Mouse (Mus musculus): ENCODE measurements around the gene Noct. TPM values are rescaled to one million over a fixed set of nuclear protein-coding genes. Genes with fewer than 3 reads are reported as not detected.

The Noct gene
- total and polyA plus RNA-seq, 3 experiments = 17.8 to 26.7 TPM; not detected in 1

DNA sequence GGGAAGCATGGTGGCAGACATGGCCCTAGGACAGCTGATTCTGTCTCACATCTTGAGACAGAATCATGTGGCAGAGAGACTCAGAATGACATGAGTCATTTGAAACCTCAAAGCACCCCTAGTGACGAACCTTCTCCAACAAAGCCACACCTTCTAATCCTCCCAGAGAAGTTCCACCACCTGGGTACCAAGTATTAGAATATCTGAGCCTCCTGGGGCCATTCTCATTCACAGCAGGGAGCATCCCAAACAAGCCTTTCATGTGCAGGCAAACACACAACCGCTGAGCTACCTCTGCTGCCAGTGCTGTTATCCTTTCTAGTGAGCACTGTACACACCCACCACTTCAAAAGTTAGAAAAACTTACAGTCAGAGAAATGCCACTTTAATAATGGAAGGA lies 70.0 kb downstream of the Noct start:
- H3K36me3 ChIP-seq (ENCODE audit: control insufficient read depth in 1 of 2, insufficient read depth in 2 of 2, low read length in 2 of 2) = peaks cover 3 to 7% of the 10 kb centered on the region in 2 experiments
- H3K79me2 ChIP-seq (ENCODE audit: control insufficient read depth, insufficient read depth, low read length, poor library complexity) = no peaks in the 10 kb centered on the region
- no peak overlapping the region for H3K27ac ChIP-seq (ENCODE audit: control insufficient read depth, low read depth, low read length)
- H3K9me3 ChIP-seq (replicated peaks; ENCODE audit: insufficient read depth, low read length) = no peaks in the 10 kb centered on the region
- H3K27me3 ChIP-seq (ENCODE audit: control insufficient read depth in 1 of 2, insufficient read depth in 2 of 2, low read length in 2 of 2) = no peaks in the 10 kb centered on the region
- TF ChIP-seq ZC3H11A (IDR thresholded peaks at IDR 0.05; ENCODE audit: low read depth, low read length) (no peak), RCOR1 (IDR thresholded peaks at IDR 0.05; ENCODE audit: low read depth, low read length) (no peak), POLR2AphosphoS2 (IDR thresholded peaks at IDR 0.05; ENCODE audit: low read length) (no peak), MYB (IDR thresholded peaks at IDR 0.05; ENCODE audit: low read depth, low read length) (no peak), ETS1 (IDR thresholded peaks at IDR 0.05; ENCODE audit: low read depth, low read length) (no peak), MAFK (IDR thresholded peaks at IDR 0.05; ENCODE audit: borderline replicate concordance, low read depth, low read length) (no peak), ZMIZ1 (IDR thresholded peaks at IDR 0.05; ENCODE audit: low read depth, low read length) (no peak), E2F4 (IDR thresholded peaks at IDR 0.05; ENCODE audit: borderline replicate concordance, low read depth, low read length) (no peak)
- DNase-seq (ENCODE audit: low read depth, low spot score) = no peak
- no peak overlapping the region for H3K9ac ChIP-seq (ENCODE audit: control insufficient read depth, low read depth, low read length, poor library complexity, severe bottlenecking)
- H3K4me3 ChIP-seq (ENCODE audit: control insufficient read depth in 1 of 2, insufficient read depth in 1 of 2, low read depth in 2 of 2, low read length in 2 of 2) = no peak overlapping the region
- peaks cover 2 to 11% of the 10 kb centered on the region in 2 experiments; a peak in 3 of 4 replicates for H3K4me1 ChIP-seq (ENCODE audit: control insufficient read depth in 1 of 2, insufficient read depth in 2 of 2, low read length in 2 of 2)

DNA sequence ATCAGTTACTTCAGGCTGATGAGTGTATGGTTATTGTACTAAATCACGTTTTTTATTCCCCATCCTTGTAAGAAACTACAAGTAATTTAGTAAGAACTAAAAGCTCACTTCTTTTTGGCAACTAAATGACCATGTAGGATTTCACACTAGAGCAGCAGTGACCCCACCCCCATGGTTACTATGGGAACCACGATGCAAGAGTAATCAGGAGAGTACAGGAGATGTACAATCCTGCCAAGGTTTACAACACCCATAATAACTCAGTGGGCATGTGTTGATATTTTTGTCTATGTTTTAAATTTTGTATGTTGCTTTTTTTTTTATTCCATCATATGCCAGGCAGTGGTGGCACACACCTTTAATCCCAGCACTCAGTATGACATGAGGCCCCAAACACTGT lies 71.0 kb downstream of the Noct start:
- Histone ChIP-seq H3K9me3 (replicated peaks; ENCODE audit: insufficient read depth, low read length) (no peaks in the 10 kb centered on the region), H3K27ac (ENCODE audit: control insufficient read depth, low read depth, low read length) (no peak overlapping the region), H3K27me3 (ENCODE audit: control insufficient read depth in 1 of 2, insufficient read depth in 2 of 2, low read length in 2 of 2) (no peaks in the 10 kb centered on the region), H3K4me3 (ENCODE audit: control insufficient read depth in 1 of 2, insufficient read depth in 1 of 2, low read depth in 2 of 2, low read length in 2 of 2) (no peak overlapping the region), H3K36me3 (ENCODE audit: control insufficient read depth in 1 of 2, insufficient read depth in 2 of 2, low read length in 2 of 2) (peaks cover 3 to 7% of the 10 kb centered on the region in 2 experiments), H3K79me2 (ENCODE audit: control insufficient read depth, insufficient read depth, low read length, poor library complexity) (no peaks in the 10 kb centered on the region), H3K4me1 (ENCODE audit: control insufficient read depth in 1 of 2, insufficient read depth in 2 of 2, low read length in 2 of 2) (peaks cover 2 to 5% of the 10 kb centered on the region in 2 experiments; a peak in 3 of 4 replicates), H3K9ac (ENCODE audit: control insufficient read depth, low read depth, low read length, poor library complexity, severe bottlenecking) (no peak overlapping the region)
- DNase-seq (ENCODE audit: low read depth, low spot score) = peak; percentile 42
- TF ChIP-seq MYC (IDR thresholded peaks at IDR 0.05; ENCODE audit: low read depth, low read length) (no peak), SIN3A (IDR thresholded peaks at IDR 0.05; ENCODE audit: low read length) (no peak)

DNA sequence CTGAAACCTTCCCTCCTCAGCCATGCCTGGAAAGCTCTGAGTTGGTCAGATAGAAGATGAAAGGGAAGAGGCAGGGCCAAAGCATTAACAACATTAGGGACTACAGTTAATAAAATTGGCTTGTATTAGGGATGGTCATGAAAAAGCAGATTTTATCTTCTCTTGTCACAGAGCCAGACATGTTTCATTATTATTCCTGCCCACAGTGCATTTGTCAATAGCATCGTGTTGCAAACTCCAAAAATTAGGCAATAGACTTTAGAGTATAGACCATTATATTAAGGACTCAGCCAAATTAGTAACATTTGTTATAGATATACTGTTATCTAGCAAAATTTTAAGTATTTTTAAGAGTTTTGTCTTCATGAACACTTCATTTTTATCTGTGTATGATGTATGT lies 72.5 kb downstream of the Noct start:
- DNase-seq (ENCODE audit: low read depth, low spot score) = no peak
- no peaks in the 10 kb centered on the region for H3K79me2 ChIP-seq (ENCODE audit: control insufficient read depth, insufficient read depth, low read length, poor library complexity)
- no peak overlapping the region for H3K27ac ChIP-seq (ENCODE audit: control insufficient read depth, low read depth, low read length)
- no peak overlapping the region for H3K4me3 ChIP-seq (ENCODE audit: control insufficient read depth in 1 of 2, insufficient read depth in 1 of 2, low read depth in 2 of 2, low read length in 2 of 2)
- H3K9ac ChIP-seq (ENCODE audit: control insufficient read depth, low read depth, low read length, poor library complexity, severe bottlenecking) = no peak overlapping the region
- no peaks in the 10 kb centered on the region for H3K9me3 ChIP-seq (replicated peaks; ENCODE audit: insufficient read depth, low read length)
- no peak for TF ChIP-seq BHLHE40 (IDR thresholded peaks at IDR 0.05; ENCODE audit: borderline replicate concordance, low read depth, low read length)
- TF ChIP-seq POLR2AphosphoS5 (IDR thresholded peaks at IDR 0.05; ENCODE audit: borderline replicate concordance, low read depth, low read length) = no peak
- TF ChIP-seq KAT2A (conservative IDR thresholded peaks at IDR 0.05; ENCODE audit: low read depth, low read length) = no peak
- TF ChIP-seq CHD1 (IDR thresholded peaks at IDR 0.05; ENCODE audit: low read depth, low read length) = no peak
- TF ChIP-seq JUND (IDR thresholded peaks at IDR 0.05; ENCODE audit: low read depth, low read length) = no peak
- no peak for TF ChIP-seq SMC3 (IDR thresholded peaks at IDR 0.05; ENCODE audit: low read depth, low read length)
- no peak for TF ChIP-seq ZKSCAN1 (IDR thresholded peaks at IDR 0.05; ENCODE audit: low read depth, low read length)
- no peak for TF ChIP-seq CTCF (IDR thresholded peaks at IDR 0.05 in 2 of 3, conservative IDR thresholded peaks at IDR 0.05 in 1 of 3; ENCODE audit: control insufficient read depth in 1 of 3, insufficient read depth in 1 of 3, low read depth in 2 of 3, low read length in 3 of 3, poor library complexity in 1 of 3, severe bottlenecking in 1 of 3)
- TF ChIP-seq ZNF384 (IDR thresholded peaks at IDR 0.05; ENCODE audit: low read depth, low read length) = no peak
- TF ChIP-seq ELF1 (IDR thresholded peaks at IDR 0.05; ENCODE audit: low read depth, low read length) = no peak
- TF ChIP-seq ZC3H11A (IDR thresholded peaks at IDR 0.05; ENCODE audit: low read depth, low read length) = no peak
- no peak for TF ChIP-seq GATA1 (IDR thresholded peaks at IDR 0.05; ENCODE audit: low read depth, low read length)
- TF ChIP-seq RCOR1 (IDR thresholded peaks at IDR 0.05; ENCODE audit: low read depth, low read length) = no peak
- TF ChIP-seq MYC (IDR thresholded peaks at IDR 0.05; ENCODE audit: low read depth, low read length) = no peak
- no peak for TF ChIP-seq HCFC1 (IDR thresholded peaks at IDR 0.05; ENCODE audit: low read depth, low read length)
- TF ChIP-seq SIN3A (IDR thresholded peaks at IDR 0.05; ENCODE audit: low read length) = no peak
- TF ChIP-seq TBP (IDR thresholded peaks at IDR 0.05; ENCODE audit: low read depth, low read length) = no peak
- no peak for TF ChIP-seq MXI1 (IDR thresholded peaks at IDR 0.05; ENCODE audit: low read depth, low read length)
- H3K27me3 ChIP-seq (ENCODE audit: control insufficient read depth in 1 of 2, insufficient read depth in 2 of 2, low read length in 2 of 2) = no peaks in the 10 kb centered on the region
- H3K36me3 ChIP-seq (ENCODE audit: control insufficient read depth in 1 of 2, insufficient read depth in 2 of 2, low read length in 2 of 2) = peaks cover 4 to 5% of the 10 kb centered on the region in 2 experiments; a peak in 3 of 4 replicates
- H3K4me1 ChIP-seq (ENCODE audit: control insufficient read depth in 1 of 2, insufficient read depth in 2 of 2, low read length in 2 of 2) = no peaks in the 10 kb centered on the region; a peak in 1 of 4 replicates
